Mouse (Mus musculus) small intestine, adult 2 months (tissue): ENCODE results near the gene Pcgf2. TPM values are rescaled to one million over a fixed set of nuclear protein-coding genes. Genes with fewer than 3 reads are reported as not detected.

Experiments
- H3K27ac ChIP-seq: fragments of 200-500 bp; 2 replicates; pipeline ENCODE4 v1.5.1; 2012; ENCODE audit warnings: low read depth, low read length, control low read depth, inconsistent platforms; ENCODE audit not compliant: insufficient read depth
- H3K27me3 ChIP-seq: fragments of 200-500 bp; 2 replicates; pipeline ENCODE4 v1.6.1; 2012; ENCODE audit warnings: mild to moderate bottlenecking, moderate library complexity, low read length, inconsistent platforms; ENCODE audit not compliant: control insufficient read depth, insufficient read depth
- H3K36me3 ChIP-seq: fragments of 200-500 bp; 2 replicates; pipeline ENCODE4 v1.6.1; 2012; ENCODE audit warnings: mild to moderate bottlenecking, low read length, control low read depth, inconsistent platforms; ENCODE audit not compliant: control insufficient read depth, insufficient read depth
- H3K4me1 ChIP-seq: fragments of 200-500 bp; 2 replicates; pipeline ENCODE4 v1.6.1; 2012; ENCODE audit warnings: low read length, inconsistent platforms, mixed read lengths; ENCODE audit not compliant: control insufficient read depth, insufficient read depth, insufficient read length
- H3K4me3 ChIP-seq: fragments of 200-500 bp; 2 replicates; pipeline ENCODE4 v1.5.1; 2012; ENCODE audit warnings: low read depth, mild to moderate bottlenecking, control low read depth, inconsistent platforms, low read length, moderate library complexity
- CTCF ChIP-seq: fragments of 200-500 bp; IDR thresholded peaks from 2 replicates; pipeline ENCODE4 v1.5.1; 2012; ENCODE audit warnings: low read depth, mild to moderate bottlenecking, control low read depth, inconsistent platforms, low read length, moderate library complexity, mixed read lengths; ENCODE audit not compliant: insufficient replicate concordance, insufficient read length; ENCODE audit errors: extremely low read depth
- POLR2A ChIP-seq: fragments of 200-500 bp; IDR thresholded peaks from 2 replicates; pipeline ENCODE4 v1.6.1; 2012; ENCODE audit warnings: low read depth, mild to moderate bottlenecking, control low read depth, inconsistent platforms, low read length, moderate library complexity
- WGBS: fragments of 180-500 bp; shearing (Covaris S2); methylation state at CpG from one replicate; pipeline ENCODE4 v1.1.7; 2018; 5-methylcytosine and 5-hydroxymethylcytosine counted together
- polyA plus RNA-seq: library from polyadenylated mRNA; depleted of rRNA; stranded (reverse); fragments of >200 nt; gene quantifications from 2 replicates; pipeline ENCODE4 v1.2.3, GENCODE M21; 2012

Pcgf2 gene
- polyA plus RNA-seq, 1 experiment, result 77.9 TPM

DNA sequence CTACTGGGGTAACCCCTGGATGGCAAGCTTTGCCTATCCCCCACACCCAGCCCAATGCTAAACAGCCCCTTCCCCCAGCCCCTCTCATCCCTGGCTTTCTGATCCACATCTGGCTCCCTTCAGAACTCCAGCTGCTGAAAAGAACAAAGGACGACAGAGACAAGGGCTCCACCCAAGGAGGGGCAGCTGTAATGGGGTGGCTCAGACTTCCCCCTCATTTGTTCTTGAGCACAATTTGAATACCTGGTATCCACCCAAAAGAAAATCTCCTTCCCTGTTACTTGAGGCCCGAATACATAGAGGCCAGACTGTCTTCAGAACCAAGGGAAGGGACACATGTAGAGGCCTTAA, 29.1 kb downstream of the Pcgf2 start:
- TF ChIP-seq CTCF, result no peak
- TF ChIP-seq POLR2A, result no peak
- H3K27me3 ChIP-seq, result no peaks in the 10 kb centered on the region
- 76% methylated on average over 2 of the region's 2 CpGs for WGBS
- H3K27ac ChIP-seq, result no peak overlapping the region
- peaks cover 64% of the 10 kb centered on the region for H3K36me3 ChIP-seq
- no peaks in the 10 kb centered on the region for H3K4me1 ChIP-seq
- no peak overlapping the region for H3K4me3 ChIP-seq

DNA sequence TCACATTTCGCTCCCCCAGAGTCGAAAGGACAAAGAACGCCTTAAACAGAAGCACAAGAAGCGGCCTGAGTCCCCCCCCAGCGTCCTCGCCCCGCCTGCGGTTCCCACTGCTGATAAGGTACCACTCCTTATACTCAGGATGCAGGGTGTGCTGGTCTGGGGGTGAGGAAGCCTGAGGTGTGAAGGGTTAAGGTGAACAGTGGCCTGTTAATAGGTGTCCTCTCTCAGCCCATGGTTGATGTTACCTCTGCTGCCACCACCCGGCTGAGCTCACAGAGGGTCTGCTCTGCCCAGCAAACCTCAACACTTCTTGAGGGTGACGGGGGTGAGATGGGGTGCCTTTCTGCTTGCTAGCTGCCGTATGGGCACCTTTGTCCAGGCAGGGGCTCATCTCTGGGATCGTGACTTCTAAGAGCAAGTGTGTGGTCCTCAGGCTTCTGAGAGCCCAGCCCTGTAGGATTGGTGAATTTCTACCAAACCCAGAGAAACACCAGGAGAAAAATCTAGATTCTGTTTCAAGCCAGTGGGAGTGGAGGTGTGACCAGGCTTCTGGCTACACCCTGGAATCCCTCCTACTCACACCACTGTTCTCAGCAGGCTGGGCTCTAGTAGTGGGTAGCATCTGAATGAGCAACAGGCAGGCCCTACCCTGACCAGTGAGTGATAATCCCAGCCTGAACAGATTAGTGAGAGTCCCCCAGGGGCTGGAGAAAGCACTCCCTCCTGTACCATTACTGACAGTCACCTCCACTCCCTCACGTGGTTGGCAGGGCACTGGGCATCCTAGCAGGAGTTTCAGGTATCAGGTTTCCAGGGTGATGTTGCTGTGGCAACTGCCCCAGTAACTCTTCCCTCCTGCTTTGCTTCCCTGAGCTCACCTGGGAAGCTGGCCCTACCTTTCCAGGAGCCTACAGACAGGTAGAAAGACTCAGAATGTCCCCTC, 29.8 kb downstream of the Pcgf2 start:
- H3K4me1 ChIP-seq, result no peaks in the 10 kb centered on the region
- H3K27ac ChIP-seq, result no peak overlapping the region
- no peak overlapping the region for H3K4me3 ChIP-seq
- H3K36me3 ChIP-seq, result peaks cover 61% of the 10 kb centered on the region
- H3K27me3 ChIP-seq, result no peaks in the 10 kb centered on the region
- WGBS, result 78% methylated on average over 13 of the region's 13 CpGs
- TF ChIP-seq POLR2A (no peak), CTCF (no peak)

GRCm38 (mm10) chr11:97669829-97670228, 30.5 kb downstream of the Pcgf2 start:
- H3K27ac ChIP-seq, result no peak overlapping the region
- H3K36me3 ChIP-seq, result peaks cover 56% of the 10 kb centered on the region
- TF ChIP-seq CTCF, result no peak
- TF ChIP-seq POLR2A, result no peak
- H3K4me1 ChIP-seq, result peaks cover under 1% of the 10 kb centered on the region; the same call in 1 of the 2 replicates
- H3K27me3 ChIP-seq, result no peaks in the 10 kb centered on the region
- WGBS, result 52% methylated on average over 6 of the region's 6 CpGs
- H3K4me3 ChIP-seq, result no peak overlapping the region

- H3K27ac ChIP-seq, result no peak overlapping the region
- peaks cover 50% of the 10 kb centered on the region for H3K36me3 ChIP-seq
- H3K27me3 ChIP-seq, result no peaks in the 10 kb centered on the region
- peaks cover 3% of the 10 kb centered on the region; the same call in 1 of the 2 replicates for H3K4me1 ChIP-seq
- WGBS, result 81% methylated on average over 15 of the region's 15 CpGs
- TF ChIP-seq POLR2A (no peak), CTCF (no peak)
- H3K4me3 ChIP-seq, result no peak overlapping the region
Observed at GRCm38 (mm10) chr11:97669268-97669667, 31.0 kb downstream of the Pcgf2 start.

DNA sequence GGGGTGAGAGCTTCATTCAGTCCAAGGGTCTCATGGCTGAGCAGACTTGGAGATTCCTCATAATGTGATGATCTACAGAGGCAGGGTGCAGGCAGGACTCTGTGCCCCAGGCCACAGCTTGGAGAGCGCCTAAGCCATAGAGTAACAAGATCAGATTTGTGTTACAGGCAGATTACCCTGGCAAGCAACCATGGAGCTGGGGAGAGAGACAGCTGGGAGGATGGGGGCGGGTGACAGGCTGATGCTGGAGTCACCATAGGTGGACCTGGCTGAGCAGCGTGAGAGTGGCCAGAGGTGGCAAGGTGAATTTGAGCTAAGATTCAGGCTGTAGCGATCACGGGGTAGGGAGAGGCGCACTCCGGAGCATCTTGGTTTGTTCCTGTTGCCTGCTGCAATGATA, 32.1 kb downstream of the Pcgf2 start:
- peaks cover 3% of the 10 kb centered on the region; the same call in 1 of the 2 replicates for H3K4me1 ChIP-seq
- H3K27me3 ChIP-seq, result no peaks in the 10 kb centered on the region
- peaks cover 41% of the 10 kb centered on the region for H3K36me3 ChIP-seq
- no peak overlapping the region for H3K27ac ChIP-seq
- 94% methylated on average over 7 of the region's 7 CpGs for WGBS
- H3K4me3 ChIP-seq, result no peak overlapping the region
- no peak for TF ChIP-seq CTCF
- TF ChIP-seq POLR2A, result no peak

DNA sequence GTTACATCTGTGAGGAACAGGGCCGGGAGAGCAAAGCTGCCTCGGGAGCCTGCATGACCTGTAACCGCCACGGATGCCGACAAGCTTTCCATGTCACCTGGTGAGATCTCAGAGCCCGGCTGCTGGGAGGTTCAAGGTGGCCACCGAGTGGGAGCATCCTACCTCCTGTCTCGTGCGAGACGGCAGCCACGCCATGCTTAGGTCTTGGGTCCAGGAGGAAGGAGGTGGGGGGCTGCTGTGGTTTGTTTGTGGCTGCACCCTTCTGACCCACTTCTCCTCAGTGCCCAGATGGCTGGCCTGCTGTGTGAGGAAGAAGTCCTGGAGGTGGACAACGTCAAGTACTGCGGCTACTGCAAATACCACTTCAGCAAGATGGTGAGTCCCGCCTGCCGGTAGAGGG, 33.5 kb downstream of the Pcgf2 start:
- 92% methylated on average over 15 of the region's 15 CpGs for WGBS
- no peak overlapping the region for H3K27ac ChIP-seq
- H3K36me3 ChIP-seq, result peaks cover 33% of the 10 kb centered on the region

DNA sequence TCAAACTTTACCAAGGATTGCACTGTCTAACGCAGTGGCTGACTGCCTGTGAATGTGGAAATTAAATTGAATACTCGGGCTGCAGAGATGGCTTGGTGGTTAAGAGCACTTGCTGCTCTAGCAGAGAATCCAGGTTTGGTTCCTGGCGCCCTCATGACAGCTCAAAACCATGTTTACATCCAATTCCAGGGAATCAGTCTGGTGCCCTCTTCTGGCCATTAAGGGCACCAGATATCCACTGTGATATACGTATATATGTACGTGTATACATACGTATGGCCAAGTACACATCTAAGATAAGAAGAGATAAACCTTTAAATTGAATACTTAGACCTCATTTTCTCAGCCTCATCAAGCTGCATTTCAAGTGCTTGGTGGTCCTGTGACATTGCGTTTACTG, 34.1 kb downstream of the Pcgf2 start:
- Histone ChIP-seq H3K4me1 (peaks cover 3% of the 10 kb centered on the region; the same call in 1 of the 2 replicates), H3K4me3 (no peak overlapping the region), H3K27ac (no peak overlapping the region), H3K36me3 (peaks cover 32% of the 10 kb centered on the region), H3K27me3 (no peaks in the 10 kb centered on the region)
- WGBS, result 93% methylated on average over 7 of the region's 7 CpGs
- TF ChIP-seq CTCF (peak; percentile 29; the same call in 1 of the 2 replicates), POLR2A (no peak)

More for the DNA sequence above, 33.5 kb downstream of the Pcgf2 start:
- no peak for TF ChIP-seq POLR2A
- no peak for TF ChIP-seq CTCF
- Histone ChIP-seq H3K4me3 (no peak overlapping the region), H3K27me3 (no peaks in the 10 kb centered on the region), H3K4me1 (peaks cover 3% of the 10 kb centered on the region; the same call in 1 of the 2 replicates)
